Mouse (Mus musculus) kidney, embryonic 15.5 days (tissue): ENCODE measurements around the gene Gm20219. TPM values are rescaled to one million over a fixed set of nuclear protein-coding genes. Genes with fewer than 3 reads are reported as not detected.

Source experiments
- ATAC-seq: fragments of 200-750 bp; cut with Nextera tagmentation; replicated peaks from 2 replicates; pipeline ENCODE4 v1.8.0; 2017; ENCODE audit warnings: moderate TSS enrichment; ENCODE audit not compliant: low FRiP score
- H3K27ac ChIP-seq: fragments of 300-500 bp; sonication (generic); 2 replicates; pipeline ENCODE4 v1.5.1; 2015; ENCODE audit warnings: mild to moderate bottlenecking, inconsistent platforms
- H3K27me3 ChIP-seq: fragments of 300-500 bp; sonication (generic); 2 replicates; pipeline ENCODE4 v1.6.1; 2015; ENCODE audit warnings: inconsistent platforms
- H3K36me3 ChIP-seq: fragments of 300-500 bp; sonication (generic); 2 replicates; pipeline ENCODE4 v1.6.1; 2015; ENCODE audit warnings: inconsistent platforms
- H3K4me1 ChIP-seq: fragments of 300-500 bp; sonication (generic); 2 replicates; pipeline ENCODE4 v1.6.1; 2015; ENCODE audit warnings: inconsistent platforms
- H3K4me2 ChIP-seq: fragments of 300-500 bp; sonication (generic); 2 replicates; pipeline ENCODE4 v1.6.1; 2015; ENCODE audit warnings: moderate library complexity, mild to moderate bottlenecking, inconsistent platforms
- H3K4me3 ChIP-seq: fragments of 300-500 bp; sonication (generic); replicated peaks from 2 replicates; pipeline ENCODE4 v1.5.1; 2015; ENCODE audit warnings: mild to moderate bottlenecking, inconsistent platforms
- H3K9ac ChIP-seq: fragments of 300-500 bp; sonication (generic); 2 replicates; pipeline ENCODE4 v1.6.1; 2015; ENCODE audit warnings: mild to moderate bottlenecking, inconsistent platforms
- H3K9me3 ChIP-seq: fragments of 300-500 bp; sonication (generic); replicated peaks from 2 replicates; pipeline ENCODE4 v1.6.1; 2016; ENCODE audit warnings: inconsistent platforms
- WGBS: fragments of 180-500 bp; shearing (Covaris S2); methylation state at CpG from one replicate; pipeline ENCODE4 v1.1.7; 2015; ENCODE audit warnings: mixed read lengths; 5-methylcytosine and 5-hydroxymethylcytosine counted together
- polyA plus RNA-seq: library from polyadenylated mRNA; unstranded; fragments of >200 nt; fragmentation: Nextera tagmentation; extraction: Ambion mirVana; gene quantifications from 2 replicates; pipeline ENCODE4 v1.2.1, GENCODE M21; 2015

Gm20219 gene
- 1.2 and 1.4 TPM in 2 replicates for polyA plus RNA-seq

DNA sequence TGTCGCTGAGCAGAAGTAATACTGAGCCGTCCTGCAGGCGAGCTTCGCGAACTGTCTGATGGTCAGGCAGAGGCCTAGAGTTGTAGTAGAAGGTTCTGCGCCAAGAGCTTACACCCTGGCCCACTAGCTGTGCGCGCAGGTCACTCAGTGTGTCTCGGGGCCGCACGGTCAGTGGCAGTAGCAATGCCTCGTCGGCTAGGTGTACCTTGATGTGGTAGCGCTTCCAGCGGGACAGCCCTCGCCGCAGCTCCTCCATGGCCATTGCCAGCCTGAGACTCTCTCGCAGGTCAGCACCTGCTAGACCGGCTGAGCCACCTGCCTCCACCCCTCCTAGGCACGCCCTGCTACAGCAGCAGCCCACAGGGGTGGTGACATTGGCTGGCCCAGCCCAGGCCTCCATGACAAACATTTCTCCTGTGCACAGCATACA is at the start of gene Gm20219:
TSS of gene Gm20219 (minus strand) at position 266 of the 430 bp plus-strand sequence.
- H3K36me3 ChIP-seq, result no peaks in the 10 kb centered on the region
- H3K4me1 ChIP-seq, result peaks cover 9% of the 10 kb centered on the region; the same call in 1 of the 2 replicates
- H3K9ac ChIP-seq, result no peak within 1 kb of the TSS
- 0 out of 2 replicates have a peak within 1 kb of the TSS, but pooled peaks have one; percentile 38 for H3K27ac ChIP-seq
- H3K9me3 ChIP-seq, result no peaks in the 10 kb centered on the region
- ATAC-seq, result peak; percentile 63
- no peak within 1 kb of the TSS for H3K4me3 ChIP-seq
- H3K4me2 ChIP-seq, result no peak within 1 kb of the TSS
- 73% methylated on average over 20 of the region's 20 CpGs for WGBS
- H3K27me3 ChIP-seq, result no peaks in the 10 kb centered on the region

DNA sequence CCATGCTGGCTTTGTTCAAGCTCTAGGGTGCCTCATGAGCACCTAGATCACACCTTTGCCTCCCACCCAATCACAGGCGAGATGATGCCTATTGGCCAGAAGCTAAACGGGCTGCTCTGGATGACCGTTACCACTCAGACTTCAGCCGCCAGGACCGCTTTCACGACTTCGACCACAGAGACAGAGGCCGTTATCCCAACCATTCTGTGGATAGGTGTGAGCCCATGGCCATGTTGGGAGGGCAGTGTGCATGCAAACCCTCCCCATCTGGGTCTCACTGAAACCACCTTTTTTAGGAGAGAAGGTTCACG is 49.8 kb upstream of the Gm20219 start:
- no peak overlapping the region for H3K4me3 ChIP-seq

DNA sequence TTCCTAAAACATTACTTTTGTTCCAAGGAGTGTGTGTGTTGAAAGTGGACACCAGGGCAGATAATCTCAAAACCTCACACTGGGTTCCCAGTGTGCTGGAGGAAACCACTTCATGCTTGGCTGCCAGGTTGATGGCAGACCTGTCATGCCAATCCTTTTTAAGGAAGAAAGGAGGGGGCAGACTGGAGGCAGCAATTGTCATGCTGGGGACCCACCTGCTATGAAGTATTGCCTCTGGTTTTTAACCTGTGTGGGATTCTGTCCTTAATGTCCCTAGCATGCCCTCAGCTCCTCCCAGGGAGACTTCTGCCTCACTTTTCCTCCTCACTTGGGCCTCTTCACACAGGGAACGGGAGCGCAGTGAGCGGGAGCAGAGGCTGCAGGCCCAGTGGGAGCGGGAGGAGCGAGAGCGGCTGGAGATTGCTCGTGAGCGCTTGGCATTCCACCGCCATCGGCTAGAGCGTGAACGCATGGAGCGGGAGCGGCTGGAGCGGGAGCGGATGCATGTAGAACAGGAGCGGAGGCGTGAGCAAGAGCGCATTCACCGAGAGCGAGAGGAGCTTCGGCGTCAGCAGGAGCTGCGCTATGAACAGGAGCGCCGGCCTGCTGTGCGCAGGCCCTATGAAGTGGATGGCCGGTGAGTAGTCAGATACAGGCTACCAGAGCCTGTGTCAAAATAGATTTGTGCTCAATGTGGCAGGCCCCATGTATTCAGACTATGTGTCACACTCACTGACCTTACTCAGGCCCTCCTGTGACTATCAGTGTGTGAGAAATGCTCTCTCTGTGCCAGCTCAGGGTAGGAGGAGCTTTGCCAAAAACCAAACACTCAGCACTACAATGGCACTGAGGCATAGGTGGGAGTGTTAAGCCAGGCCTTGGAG is 49.2 kb upstream of the Gm20219 start:
- no peak overlapping the region for H3K9ac ChIP-seq
- 95% methylated on average over 28 of the region's 28 CpGs for WGBS
- H3K36me3 ChIP-seq, result peaks cover 93% of the 10 kb centered on the region
- H3K27me3 ChIP-seq, result no peaks in the 10 kb centered on the region
- H3K4me1 ChIP-seq, result peaks cover 10% of the 10 kb centered on the region
- no peak overlapping the region for H3K4me3 ChIP-seq
- no peaks in the 10 kb centered on the region for H3K9me3 ChIP-seq
- no peak for ATAC-seq
- no peak overlapping the region for H3K27ac ChIP-seq
- no peak overlapping the region for H3K4me2 ChIP-seq

More for the DNA sequence above, 49.8 kb upstream of the Gm20219 start:
- peaks cover 16% of the 10 kb centered on the region for H3K4me1 ChIP-seq
- no peaks in the 10 kb centered on the region for H3K9me3 ChIP-seq
- H3K9ac ChIP-seq, result no peak overlapping the region
- no peak overlapping the region for H3K27ac ChIP-seq
- H3K4me2 ChIP-seq, result no peak overlapping the region
- 90% methylated on average over 9 of the region's 9 CpGs for WGBS
- peaks cover 93% of the 10 kb centered on the region for H3K36me3 ChIP-seq
- ATAC-seq, result no peak
- H3K27me3 ChIP-seq, result no peaks in the 10 kb centered on the region

DNA sequence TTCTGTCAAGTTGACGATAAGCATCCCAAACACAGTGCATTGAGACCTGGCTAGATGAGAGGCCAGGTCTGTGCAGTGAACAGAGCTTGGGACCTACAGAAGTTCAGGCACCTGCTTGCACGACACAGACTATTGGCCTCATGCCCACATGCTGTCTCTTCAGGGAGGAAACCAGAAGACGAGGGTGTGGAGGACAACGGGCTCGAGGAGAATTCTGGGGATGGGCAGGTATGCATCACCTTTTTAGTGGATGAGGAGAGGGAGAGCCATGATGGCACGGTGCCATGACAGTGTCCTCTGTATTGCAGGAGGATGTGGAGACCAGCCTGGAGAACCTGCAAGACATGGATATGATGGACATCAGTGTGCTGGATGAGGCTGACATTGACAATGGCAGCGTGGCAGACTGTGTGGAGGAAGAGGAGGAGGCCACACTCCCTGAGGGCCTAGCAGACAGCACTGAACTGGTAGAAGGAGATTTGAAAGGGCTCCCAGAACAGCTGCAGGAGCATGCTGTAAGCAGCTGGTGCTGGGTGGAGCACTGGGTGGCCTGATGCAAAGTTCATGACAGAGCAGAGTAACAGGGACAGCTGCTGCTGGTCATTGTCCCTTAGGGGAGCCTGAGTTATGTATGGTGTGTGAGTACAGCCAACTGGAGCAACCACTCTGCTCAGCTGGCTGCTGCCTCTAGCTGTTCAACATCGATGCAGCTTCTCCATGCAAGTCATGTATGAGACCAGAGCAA is 39.5 kb upstream of the Gm20219 start:
- ATAC-seq, result no peak
- Histone ChIP-seq H3K9ac (no peak overlapping the region), H3K9me3 (no peaks in the 10 kb centered on the region), H3K36me3 (peaks cover 97% of the 10 kb centered on the region), H3K4me2 (no peak overlapping the region), H3K4me3 (no peak overlapping the region), H3K27ac (no peak overlapping the region), H3K4me1 (0 out of 2 replicates have a peak, but pooled peaks cover 3% of the 10 kb centered on the region), H3K27me3 (no peaks in the 10 kb centered on the region)
- WGBS, result 85% methylated on average over 8 of the region's 8 CpGs

DNA sequence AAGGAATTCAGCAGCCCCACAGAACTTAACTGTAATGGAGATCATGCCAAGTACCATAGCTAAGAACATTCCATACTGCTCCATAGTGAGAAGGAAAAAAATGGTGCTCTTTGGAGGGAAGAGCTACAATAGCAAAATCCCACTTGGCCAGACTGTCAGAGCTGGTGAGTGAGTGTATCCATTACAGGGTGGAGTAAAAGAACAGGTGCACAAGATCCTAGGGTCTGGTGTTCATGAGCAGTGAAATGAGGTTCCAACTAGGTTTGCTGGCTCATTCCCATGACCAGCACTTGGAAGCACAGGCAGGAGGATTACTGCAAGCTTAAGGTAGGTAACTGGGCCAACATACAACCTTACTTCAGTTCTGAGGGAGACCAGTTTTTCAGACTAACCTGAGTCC is 38.4 kb upstream of the Gm20219 start:
- Histone ChIP-seq H3K9me3 (no peaks in the 10 kb centered on the region), H3K27ac (no peak overlapping the region), H3K36me3 (peaks cover 100% of the 10 kb centered on the region), H3K27me3 (no peaks in the 10 kb centered on the region), H3K4me2 (no peak overlapping the region), H3K4me3 (no peak overlapping the region), H3K9ac (no peak overlapping the region), H3K4me1 (peaks cover 10% of the 10 kb centered on the region)
- no peak for ATAC-seq

DNA sequence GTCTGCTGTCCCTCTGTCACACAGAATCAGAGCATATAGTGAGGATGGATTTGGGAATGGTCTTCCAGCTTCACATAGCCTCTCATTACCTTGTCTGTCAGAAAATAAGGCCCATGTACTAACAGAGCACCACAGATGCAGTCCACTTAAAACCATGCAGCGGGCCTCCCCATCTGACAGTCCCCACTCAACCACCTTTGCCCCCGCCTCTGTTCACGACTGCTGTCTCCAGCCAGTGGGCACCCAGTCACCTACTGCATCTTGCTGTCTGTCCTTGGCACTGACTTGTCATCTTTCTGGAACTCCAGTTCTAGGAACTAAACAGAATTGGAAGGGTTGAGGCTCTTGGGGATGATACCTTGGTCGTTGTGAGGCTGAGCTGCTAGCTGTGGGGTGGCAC is 34.7 kb upstream of the Gm20219 start:
- Histone ChIP-seq H3K27ac (no peak overlapping the region), H3K9ac (no peak overlapping the region), H3K9me3 (no peaks in the 10 kb centered on the region), H3K4me2 (no peak overlapping the region), H3K36me3 (peaks cover 79% of the 10 kb centered on the region), H3K4me1 (peaks cover 28% of the 10 kb centered on the region), H3K27me3 (no peaks in the 10 kb centered on the region), H3K4me3 (no peak overlapping the region)
- ATAC-seq, result no peak
- 88% methylated on average over 4 of the region's 4 CpGs for WGBS

DNA sequence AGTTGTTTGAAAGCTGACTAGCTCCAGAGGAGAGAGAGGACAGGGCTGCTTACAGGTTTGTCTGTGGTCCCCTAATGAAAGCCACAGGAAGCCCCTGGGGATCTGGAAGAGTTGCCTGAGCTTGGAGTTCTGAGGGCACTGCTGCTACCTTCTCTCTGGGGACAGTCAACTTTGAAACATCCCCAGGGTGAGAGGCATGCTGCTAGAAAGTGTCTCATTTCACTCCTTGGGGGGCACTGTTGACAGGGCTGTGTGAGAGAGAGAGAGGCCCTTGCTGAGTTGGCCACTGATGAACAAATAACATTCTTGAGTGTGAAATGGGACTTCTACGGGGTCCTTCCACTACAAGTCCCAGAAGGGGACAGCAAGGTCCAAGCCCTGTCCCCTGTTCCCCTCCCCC is 33.6 kb upstream of the Gm20219 start:
- no peaks in the 10 kb centered on the region for H3K27me3 ChIP-seq
- H3K4me2 ChIP-seq, result 0 out of 2 replicates have a peak overlapping the region, but pooled peaks have one; percentile 12
- WGBS, result 56% methylated on average over 1 of the region's 1 CpGs
- H3K9me3 ChIP-seq, result no peaks in the 10 kb centered on the region
- H3K9ac ChIP-seq, result no peak overlapping the region
- peaks cover 37% of the 10 kb centered on the region for H3K4me1 ChIP-seq
- H3K4me3 ChIP-seq, result no peak overlapping the region
- no peak overlapping the region for H3K27ac ChIP-seq
- H3K36me3 ChIP-seq, result peaks cover 68% of the 10 kb centered on the region
- ATAC-seq, result no peak

DNA sequence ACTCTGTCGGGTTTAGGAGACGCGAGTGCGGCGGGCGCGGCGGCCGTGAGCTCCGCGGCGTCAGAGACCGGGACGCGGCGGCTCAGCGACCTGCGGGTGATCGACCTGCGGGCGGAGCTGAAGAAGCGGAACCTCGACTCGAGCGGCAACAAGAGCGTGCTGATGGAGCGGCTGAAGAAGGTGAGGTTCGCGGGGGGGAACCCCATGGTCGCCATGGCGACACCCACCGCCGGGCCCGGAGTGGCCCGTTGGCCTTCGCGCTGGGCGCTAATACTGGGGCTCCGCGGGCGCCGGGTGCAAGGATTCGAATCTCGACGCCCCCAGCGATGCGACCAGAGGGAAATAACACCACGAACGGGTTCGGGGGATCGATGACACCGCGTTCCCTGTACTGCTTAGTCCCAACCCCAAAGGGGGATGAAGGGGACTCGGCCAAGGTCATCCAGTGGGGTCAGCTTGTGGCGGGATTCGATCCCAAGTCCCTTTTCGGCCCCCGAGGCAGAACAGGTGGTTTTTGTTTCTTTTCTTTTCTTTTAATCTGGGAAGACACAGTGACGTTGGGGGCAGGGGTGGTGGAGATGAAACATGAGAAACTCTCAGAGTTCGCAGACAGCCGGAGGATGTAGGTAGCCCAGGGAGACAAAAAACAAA is 31.1 kb upstream of the Gm20219 start:
- Histone ChIP-seq H3K36me3 (peaks cover 68% of the 10 kb centered on the region), H3K9ac (peak overlapping the region; percentile 91), H3K4me2 (peak overlapping the region; percentile 76), H3K27me3 (no peaks in the 10 kb centered on the region), H3K9me3 (no peaks in the 10 kb centered on the region), H3K4me1 (peaks cover 50% of the 10 kb centered on the region), H3K4me3 (peak overlapping the region; percentile 82), H3K27ac (peak overlapping the region; percentile 95)
- ATAC-seq, result peak; percentile 12
- under 1% methylated on average over 61 of the region's 61 CpGs for WGBS

DNA sequence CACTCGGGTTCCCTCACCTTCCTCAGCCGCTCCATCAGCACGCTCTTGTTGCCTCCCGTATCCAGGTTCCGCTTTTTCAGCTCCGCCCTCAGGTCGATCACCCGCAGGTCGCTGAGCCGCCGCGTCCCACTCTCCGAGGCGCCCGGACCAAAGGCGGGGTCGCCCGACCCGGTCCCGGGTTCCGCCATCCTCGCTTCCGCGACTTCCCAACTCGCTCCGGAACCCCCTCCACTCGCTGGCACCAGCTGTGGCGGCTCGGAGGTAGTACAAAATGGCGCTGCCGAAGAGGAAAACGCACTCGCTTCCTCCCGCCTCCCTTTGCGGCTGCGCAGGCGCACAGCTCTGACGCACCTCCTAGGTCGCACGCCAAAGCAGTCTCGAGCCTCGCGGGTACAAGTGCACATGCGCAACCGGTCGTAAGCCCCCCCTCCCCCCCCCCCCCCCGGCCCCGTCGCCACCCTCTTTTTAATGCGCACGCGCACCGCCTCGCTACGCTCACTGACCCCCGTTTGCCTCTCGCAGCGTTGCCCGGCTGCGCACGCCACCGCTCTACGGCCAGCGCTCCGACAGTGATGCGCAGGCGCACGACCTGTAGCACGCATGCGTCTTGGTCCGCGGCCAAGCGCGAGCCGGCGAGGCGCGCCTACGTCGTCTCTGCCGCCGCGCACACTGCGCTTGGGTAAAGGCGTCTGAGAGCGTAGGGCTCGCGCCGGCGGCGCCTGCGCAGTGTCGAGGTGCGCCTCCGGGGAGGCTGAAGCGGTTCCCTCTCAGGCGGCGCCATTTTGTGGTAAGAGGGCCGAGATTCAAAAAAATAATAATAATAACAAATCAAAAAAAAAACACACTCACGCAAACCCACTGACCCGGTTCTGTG is 30.3 kb upstream of the Gm20219 start, which contains the start of the genes Safb2 and Safb:
TSS of gene Safb2 (minus strand) at position 329 of the 874 bp plus-strand sequence.
TSS of gene Safb (plus strand) at position 569 of the 874 bp plus-strand sequence.
- H3K9ac ChIP-seq, result peak within 1 kb of the TSS; percentile 93
- under 1% methylated on average over 94 of the region's 101 CpGs for WGBS
- peak within 1 kb of the TSS; percentile 80 for H3K4me2 ChIP-seq
- H3K4me1 ChIP-seq, result peaks cover 50% of the 10 kb centered on the region
- H3K36me3 ChIP-seq, result peaks cover 68% of the 10 kb centered on the region
- H3K9me3 ChIP-seq, result no peaks in the 10 kb centered on the region
- peak within 1 kb of the TSS; percentile 97 for H3K27ac ChIP-seq
- peak; percentile 97 for ATAC-seq
- no peaks in the 10 kb centered on the region for H3K27me3 ChIP-seq
- peak within 1 kb of the TSS; percentile 82 for H3K4me3 ChIP-seq

DNA sequence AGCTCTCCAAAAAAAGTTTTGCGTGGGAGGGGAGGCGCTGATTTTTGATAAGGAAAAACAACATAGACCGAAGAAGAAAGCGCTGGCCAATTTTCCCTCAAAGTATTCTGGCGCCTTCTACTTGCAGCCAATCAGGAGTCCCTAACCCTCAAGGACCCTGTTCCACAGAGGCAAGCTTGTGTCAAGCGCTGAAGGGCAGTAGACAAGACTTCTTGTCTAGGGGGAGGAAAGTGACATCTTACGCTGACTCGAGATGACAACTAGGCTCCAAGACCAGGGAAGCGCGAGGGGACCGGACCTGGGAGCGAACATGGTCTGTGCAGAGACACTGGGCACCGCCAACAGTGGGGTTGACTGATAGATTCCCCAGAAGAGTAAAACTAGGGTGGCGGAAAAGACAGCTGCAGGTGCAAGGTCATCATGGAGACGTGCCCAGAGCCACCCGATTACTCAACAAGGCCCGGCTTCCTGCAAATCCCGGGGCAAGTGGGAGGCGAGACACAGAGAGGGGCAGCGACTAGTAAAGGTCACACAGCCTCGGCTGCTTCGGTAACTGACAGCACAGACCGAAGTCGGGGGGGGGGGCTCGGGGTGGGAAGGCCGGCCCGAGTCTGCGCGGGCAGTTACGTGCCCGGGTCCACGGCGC is 29.5 kb upstream of the Gm20219 start:
- Histone ChIP-seq H3K36me3 (peaks cover 68% of the 10 kb centered on the region), H3K27me3 (no peaks in the 10 kb centered on the region), H3K9ac (peak overlapping the region; percentile 93), H3K9me3 (no peaks in the 10 kb centered on the region), H3K27ac (peak overlapping the region; percentile 97), H3K4me2 (peak overlapping the region; percentile 80), H3K4me1 (peaks cover 47% of the 10 kb centered on the region), H3K4me3 (peak overlapping the region; percentile 82)
- WGBS, result under 1% methylated on average over 33 of the region's 33 CpGs
- no peak for ATAC-seq
